Mouse (Mus musculus) large intestine, adult 2 months (tissue): ENCODE results near the gene Ptpn14. TPM values are rescaled to one million over a fixed set of nuclear protein-coding genes. Genes with fewer than 3 reads are reported as not detected.
A peak's percentile ranks its signal among the peaks of the same experiment; 100 is the strongest.

ENCODE experiments used
- DNase-seq: peaks from one replicate; pipeline ENCODE4 v3.0.0-alpha.2; 2012; ENCODE audit warnings: low read depth, low spot score
- WGBS: fragments of 180-500 bp; shearing (Covaris S2); methylation state at CpG from one replicate; pipeline ENCODE4 v1.1.7; 2018; 5-methylcytosine and 5-hydroxymethylcytosine counted together
- polyA plus RNA-seq: library from polyadenylated mRNA; depleted of rRNA; stranded (reverse); fragments of >200 nt; gene quantifications from 2 replicates; pipeline ENCODE4 v1.2.3, GENCODE M21; 2012

Gene Ptpn14
- polyA plus RNA-seq, 1 experiment, result 2.1 TPM

DNA sequence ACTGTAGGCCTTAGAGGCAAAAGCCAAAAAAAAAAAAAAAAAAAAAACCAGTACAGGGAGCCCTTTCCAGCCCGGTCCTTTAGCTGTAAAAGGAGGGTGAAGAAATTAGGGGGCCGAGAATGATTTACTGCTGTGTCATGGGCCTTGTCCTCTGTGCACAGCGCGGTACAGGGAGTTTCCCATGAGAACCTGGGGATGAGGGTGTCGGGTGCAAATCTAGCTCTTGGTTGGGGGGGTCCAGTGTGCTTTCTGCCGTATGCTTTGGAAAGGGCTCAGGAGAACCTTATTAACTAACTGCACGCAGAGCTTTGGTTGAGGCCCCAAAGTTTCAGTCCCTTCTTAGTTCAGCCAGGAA is 29.0 kb downstream of the Ptpn14 start:
- no peak for DNase-seq
- 55% methylated on average over 7 of the region's 7 CpGs for WGBS

DNA sequence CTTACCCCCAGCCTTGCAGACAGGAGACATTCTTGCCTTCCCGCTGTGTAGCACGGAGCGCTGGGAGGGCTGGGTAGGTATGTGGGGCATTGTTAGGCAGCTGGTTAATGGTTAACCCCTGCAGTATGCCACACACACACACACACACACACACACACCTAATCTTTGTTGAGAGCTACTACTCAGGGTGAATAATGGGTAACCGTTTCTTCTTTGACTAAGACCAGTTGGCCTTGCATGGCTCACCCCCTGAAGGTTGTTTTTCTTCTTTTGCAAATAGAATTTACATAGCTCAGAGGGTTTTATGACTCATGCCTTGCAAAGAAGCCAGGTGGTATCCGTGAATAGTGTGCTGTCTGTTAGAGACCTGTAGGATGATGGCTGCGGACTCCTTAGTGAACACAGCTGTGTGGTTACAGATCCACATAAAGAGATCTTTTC is 33.5 kb downstream of the Ptpn14 start:
- DNase-seq, result peak; percentile 38
- WGBS, result 25% methylated on average over 6 of the region's 6 CpGs

DNA sequence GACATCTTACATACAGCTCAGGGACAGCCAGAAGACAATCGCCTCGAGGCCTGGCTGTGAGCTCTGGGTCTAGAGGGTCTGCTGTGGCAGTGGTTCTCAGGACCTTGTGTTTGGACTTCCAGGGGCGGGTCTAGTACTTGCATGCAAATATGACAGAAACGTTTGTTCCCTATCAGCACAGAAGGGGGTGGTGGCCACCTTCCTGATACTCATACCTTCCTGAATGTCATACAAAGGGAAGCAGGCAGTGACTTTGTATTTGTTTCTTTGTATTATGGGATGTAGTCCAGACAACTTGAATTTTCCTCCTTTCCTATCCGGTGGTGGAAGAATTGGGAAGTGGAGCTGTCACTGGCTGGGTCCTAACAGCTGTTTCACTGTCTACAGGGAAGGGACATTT is 36.2 kb downstream of the Ptpn14 start:
- DNase-seq, result no peak
- WGBS, result 36% methylated on average over 5 of the region's 5 CpGs

DNA sequence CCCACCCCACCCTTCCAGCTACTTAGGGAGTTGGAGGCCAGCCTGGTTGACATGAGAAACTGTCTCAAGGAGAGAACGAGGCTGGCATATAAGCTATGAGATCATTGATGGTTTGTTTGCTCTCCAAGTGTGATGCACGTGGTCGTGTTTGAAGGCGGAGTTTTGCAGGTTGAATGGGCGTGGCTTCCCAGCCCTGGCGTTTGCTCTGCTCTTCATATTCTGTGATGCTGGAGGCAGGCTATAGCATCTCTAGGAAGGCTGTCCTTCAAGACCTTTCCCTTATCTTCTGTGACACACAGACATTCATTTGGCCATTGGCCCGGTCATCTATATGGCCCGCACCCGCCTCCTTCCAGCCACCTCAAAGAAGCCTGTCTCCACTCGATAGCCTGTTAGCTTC is 39.1 kb downstream of the Ptpn14 start:
- no peak for DNase-seq
- WGBS, result 35% methylated on average over 10 of the region's 10 CpGs

DNA sequence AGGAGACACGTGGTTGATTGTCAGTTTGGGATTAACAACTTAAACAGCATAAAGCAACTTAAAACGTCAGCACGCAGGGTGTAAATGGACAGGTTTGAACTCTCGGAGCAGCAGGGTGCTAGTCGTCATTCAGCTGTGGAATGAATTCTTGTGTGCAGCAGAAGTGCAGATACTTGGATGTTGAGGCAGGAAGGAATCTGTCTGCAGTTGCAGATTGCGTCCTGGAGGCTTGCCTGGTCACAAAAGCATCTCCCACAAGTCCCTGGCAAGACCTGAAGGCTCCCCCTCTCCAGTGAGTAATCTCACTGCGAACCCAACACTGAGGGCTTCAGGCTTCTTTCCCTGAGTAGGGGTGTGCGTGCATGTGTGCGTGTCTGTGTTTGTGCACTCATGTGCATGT is 39.8 kb downstream of the Ptpn14 start:
- no peak for DNase-seq
- 71% methylated on average over 9 of the region's 9 CpGs for WGBS

DNA sequence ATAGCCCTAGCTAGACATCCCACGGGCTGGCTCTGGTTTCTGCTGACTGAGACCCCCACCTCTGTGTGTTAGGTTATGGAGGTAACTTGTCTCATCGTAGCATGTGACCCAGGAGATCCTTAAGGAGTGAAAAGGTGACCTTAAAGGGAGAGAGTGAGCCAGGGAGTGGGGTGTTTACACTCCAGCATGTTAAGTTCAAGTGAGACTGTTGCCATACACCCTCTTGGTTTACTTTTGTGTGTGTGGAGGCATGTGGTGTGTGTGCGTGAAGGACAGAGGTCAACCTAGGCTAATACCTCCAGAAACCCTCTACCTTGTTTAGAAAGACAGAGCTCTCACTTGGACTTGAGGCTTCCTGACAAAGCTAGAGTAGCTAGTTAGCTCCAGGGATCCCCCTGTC is 42.4 kb downstream of the Ptpn14 start:
- no peak for DNase-seq
- WGBS, result 72% methylated on average over 3 of the region's 3 CpGs

DNA sequence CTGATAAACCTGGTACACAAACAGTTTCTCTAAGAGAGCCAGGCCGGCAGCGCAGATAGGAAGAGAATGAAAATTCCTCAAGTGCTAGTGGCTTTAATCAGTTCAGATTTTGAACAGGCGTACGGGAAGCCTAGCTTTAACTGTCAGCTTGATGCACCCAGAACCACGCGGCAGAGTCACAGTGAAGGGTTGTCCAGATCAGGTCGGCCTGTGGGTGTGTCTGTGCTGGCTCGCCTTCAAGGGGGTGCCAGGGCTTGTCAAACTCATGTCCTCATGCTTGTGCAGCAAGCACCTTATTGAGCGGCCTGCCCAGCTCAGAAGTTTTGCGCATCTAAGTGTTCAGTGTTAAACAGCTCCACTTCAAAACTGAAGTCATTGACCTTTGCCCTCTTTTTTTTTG is 44.6 kb downstream of the Ptpn14 start:
- WGBS, result 75% methylated on average over 10 of the region's 10 CpGs
- no peak for DNase-seq

DNA sequence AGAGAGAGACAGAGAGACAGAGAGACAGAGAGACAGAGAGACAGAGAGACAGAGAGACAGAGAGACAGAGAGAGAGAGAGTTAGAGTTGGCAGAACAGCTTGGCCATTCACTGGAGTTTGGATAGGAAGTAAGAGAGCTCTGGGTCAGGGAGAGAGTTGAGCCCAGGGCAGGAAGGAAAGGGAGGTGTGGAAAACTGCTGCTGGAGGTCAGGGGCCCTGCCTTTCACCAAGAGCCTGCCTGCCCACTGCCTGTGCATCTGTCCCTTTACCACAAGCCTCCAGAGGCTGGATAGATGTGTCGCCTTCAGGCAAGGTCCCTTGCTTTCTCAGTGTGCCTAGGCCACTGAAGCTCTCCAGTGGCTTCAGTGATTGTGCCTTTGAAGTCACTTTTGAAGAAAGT is 46.7 kb downstream of the Ptpn14 start:
- no peak for DNase-seq
- 89% methylated on average over 1 of the region's 1 CpGs for WGBS

DNA sequence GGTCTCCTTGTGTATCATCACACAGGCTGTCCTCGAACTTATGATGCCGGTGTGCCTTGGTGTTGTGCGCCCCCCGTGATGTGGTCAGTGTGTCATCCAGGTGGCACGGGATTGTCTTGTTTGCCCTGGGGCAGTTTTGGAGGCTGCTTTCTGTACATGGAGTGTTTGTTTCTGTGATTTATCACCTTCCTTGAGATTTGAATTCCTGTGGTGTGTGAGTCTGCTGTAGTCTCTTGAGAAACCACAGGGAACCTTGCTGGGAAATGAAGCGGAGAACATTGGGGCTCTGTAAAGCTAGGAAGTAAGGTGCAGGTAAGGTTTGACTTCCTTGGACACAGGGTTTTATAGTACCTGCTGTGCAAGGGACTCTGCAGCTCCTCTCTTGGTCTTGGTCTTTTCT is 49.1 kb downstream of the Ptpn14 start:
- 77% methylated on average over 6 of the region's 6 CpGs for WGBS
- DNase-seq, result no peak

DNA sequence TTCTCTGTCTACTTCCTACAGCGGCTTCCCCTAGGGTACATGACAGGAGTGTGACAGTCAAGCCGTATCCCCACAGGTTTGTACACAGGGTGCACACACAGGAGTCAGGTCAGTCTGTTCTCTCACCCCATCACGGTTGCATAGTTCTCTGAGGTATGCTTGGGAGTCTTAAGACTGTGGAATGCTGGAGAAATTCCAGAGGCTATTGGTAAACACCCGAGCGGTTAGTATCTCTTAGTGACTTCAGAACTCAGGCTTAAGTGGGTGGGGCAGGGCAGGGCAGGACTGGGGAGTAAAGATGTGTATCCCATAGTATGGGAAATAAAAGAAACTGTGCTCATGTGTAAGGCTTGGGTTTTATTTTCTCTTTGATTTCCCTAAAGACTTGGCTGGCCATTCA is 50.3 kb downstream of the Ptpn14 start:
- WGBS, result 24% methylated on average over 5 of the region's 5 CpGs

DNA sequence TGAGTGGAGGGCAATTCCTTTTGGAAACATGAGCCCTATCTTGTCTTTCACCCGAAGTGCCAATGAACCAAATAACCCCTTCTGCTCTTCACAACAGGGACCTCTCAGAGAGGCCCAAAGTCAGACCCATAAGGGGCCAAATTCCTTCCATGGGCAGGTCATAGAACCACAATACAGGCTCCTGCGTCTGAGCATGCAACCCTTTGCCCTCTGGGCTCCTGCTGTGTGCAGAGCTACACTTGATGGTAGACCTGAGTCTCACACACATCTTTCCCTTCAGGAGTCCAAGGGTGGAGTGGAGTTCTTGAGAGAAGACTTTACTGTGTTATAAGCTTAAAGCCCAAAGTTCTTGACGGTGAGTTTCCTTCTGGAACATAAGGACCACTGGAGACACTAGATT is 51.2 kb downstream of the Ptpn14 start:
- WGBS, result 62% methylated on average over 3 of the region's 3 CpGs
- DNase-seq, result no peak

More for the DNA sequence above, 50.3 kb downstream of the Ptpn14 start:
- DNase-seq, result no peak

DNA sequence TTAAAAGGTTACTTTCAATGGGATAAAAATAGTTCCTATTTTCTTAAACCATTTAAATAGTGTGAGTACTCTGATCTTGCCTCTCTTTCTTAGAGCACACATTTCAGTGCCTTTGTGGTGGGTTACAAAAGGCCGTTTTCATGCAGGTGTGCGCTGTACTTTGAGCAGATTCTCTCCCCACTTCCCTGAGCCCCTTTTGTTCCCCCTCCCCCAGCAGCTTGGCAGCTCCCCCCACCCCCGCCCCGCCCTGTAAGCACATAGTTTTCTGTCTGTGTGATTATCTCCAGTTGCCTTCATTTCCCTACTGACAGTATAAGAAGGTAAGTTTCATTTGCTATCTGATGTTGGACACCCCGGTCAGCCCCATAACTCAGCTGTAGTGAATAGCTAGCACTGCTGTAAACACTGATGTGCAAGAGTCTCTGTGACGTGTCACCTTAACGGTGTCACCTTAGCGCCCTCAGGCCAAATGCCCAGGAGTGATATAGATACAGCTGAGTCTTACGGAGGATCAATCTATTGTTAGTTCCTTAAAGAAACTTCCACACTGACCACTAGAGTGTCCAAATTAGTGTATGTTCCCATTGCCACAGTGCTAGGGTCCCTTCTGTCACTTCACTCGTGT is 53.8 kb downstream of the Ptpn14 start:
- WGBS, result 60% methylated on average over 10 of the region's 10 CpGs

DNA sequence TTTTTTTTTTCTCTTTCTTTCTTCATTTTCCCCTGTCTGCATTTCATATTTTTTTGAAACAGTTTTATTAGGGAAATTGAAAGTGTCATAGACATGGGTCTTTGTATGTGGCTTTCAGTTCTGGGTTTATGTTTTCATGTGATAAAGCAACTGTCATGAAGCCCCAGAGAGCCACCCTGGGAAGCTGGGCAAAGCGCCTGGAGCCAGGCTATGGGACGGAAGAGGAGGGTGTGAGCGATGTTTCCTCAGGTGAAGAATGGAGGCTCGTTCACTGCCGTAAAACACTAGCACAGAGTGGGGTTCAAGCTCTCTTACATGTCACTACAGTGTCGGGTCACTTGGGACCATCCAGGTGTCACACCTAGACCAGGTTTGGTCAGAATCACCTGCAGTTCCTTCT is 54.6 kb downstream of the Ptpn14 start:
- WGBS, result 81% methylated on average over 6 of the region's 6 CpGs
- no peak for DNase-seq

More for the DNA sequence above, 53.8 kb downstream of the Ptpn14 start:
- DNase-seq, result no peak

DNA sequence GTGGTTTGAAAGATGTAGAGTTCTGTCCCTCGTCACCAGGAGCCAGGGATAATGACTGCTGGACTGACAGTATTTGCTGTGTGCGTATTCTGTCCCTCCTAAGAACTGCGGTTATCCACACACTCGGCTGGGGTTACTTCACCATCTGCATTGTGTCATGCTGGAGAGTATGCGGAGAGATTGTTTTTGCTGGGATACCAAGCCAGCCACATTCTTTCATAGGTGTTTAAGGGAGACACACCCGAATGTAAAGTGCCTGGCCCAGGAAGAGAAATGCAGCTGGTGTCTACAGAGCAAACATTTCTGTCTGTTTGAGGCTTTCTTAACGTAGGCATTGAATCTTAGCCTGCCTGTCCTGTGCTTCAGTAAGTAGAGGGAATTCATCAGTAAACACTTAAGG is 56.4 kb downstream of the Ptpn14 start:
- 24% methylated on average over 7 of the region's 7 CpGs for WGBS
- DNase-seq, result peak; percentile 29

DNA sequence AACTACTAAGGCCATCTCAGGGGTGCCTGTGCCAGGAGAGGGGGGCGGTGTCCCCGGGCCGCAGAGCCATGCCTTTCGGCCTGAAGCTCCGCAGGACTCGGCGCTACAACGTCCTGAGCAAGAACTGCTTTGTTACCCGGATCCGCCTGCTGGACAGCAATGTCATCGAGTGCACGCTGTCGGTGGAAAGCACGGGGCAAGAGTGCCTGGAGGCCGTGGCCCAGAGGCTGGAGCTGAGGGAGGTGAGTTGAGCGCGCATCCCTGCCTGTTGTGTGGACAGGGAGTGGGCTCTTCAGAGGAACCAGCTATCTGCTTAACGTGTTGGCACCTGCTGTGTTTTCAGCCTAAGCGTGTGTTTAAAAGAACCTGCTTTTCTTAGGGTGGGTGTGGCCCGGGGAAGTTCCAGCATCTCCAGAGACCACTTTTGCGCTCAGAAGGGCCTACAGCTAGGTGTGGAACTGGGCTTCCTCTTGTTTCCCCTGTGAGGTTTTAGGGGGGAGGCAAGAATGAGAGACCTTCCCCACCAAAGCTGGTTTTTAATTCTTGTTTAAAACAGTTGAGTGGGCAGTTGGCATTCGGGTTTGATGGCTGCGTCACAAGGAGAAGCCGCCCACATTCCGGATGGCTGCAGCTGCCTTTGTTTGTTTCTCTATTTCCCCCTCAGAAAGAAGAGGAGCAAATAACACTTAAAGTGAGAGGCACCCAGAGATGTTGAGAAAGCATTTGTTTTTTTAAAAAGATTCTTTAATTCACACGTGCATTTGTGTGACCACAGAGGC is 58.8 kb downstream of the Ptpn14 start:
- WGBS, result 80% methylated on average over 26 of the region's 26 CpGs
- DNase-seq, result no peak

DNA sequence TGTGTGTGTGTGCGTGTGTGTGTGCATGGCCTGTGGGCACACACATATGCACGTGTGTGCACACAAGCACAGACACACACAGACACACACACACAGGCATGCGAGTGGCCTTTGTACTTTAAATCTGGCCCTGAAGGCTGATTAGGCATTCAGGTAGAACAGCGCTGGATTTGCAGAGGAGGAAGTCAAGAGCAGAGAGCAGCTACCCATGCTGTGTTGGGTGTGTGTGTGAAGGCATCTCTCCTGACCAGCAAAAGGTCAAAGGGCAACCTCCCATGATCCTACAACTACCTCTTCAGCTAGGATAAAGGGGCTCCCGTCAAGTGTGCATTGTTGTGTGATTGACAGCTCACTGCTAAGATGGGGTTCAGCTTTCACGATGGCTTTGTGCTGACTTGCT is 61.5 kb downstream of the Ptpn14 start:
- WGBS, result 53% methylated on average over 6 of the region's 6 CpGs

DNA sequence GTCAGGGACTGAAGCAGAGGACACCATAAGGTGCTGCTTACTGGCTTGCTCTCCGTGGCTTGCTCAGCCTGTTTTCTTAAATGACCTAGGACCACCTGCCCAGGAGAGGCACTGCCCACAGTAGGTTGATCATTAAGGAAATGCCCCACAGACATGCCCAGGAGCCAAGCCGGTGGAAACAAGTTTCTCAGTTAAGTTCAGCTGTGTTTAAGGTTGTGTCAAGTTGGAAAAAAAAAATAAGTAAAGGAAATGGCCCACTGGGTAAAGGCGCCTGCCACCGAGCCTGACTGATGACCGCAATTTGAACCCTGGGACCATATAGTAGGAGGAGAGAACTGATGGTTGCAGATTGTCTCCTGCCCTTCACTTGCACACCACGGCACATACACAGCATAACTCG is 62.6 kb downstream of the Ptpn14 start:
- 79% methylated on average over 7 of the region's 7 CpGs for WGBS
- DNase-seq, result no peak

More for the DNA sequence above, 61.5 kb downstream of the Ptpn14 start:
- DNase-seq, result no peak

DNA sequence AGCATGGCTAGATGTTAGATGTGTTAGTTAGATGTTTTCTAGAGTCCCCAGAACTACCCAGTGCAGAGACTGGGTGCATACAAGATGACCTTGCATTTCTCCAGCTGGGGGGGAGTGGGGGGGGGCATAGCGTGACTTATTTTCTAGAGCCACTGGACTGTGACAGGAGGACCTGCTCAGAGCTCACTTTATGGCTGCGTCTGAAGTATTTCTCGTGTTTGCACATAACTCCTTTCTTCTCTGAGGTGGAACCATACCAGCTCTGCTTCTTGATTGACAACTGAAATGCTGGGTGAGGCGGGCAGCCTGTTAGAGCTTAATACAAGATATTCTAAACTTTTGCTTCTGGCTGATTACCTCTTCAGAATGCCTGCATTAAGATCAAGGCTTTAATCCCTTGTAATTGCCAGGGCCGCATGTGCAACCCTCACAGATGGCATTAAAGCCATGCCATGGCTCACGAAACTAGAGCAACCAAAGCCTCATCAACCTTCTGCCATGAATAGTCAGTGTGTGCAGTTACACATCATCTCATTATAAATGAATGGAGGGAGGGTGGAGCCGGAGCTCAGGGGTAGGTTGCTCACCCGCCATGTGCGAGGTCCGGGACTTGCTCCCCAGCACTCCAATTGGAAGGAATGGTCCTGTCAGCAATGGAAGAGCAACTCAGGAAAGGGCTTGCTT is 63.6 kb downstream of the Ptpn14 start:
- 86% methylated on average over 10 of the region's 10 CpGs for WGBS
- DNase-seq, result no peak

DNA sequence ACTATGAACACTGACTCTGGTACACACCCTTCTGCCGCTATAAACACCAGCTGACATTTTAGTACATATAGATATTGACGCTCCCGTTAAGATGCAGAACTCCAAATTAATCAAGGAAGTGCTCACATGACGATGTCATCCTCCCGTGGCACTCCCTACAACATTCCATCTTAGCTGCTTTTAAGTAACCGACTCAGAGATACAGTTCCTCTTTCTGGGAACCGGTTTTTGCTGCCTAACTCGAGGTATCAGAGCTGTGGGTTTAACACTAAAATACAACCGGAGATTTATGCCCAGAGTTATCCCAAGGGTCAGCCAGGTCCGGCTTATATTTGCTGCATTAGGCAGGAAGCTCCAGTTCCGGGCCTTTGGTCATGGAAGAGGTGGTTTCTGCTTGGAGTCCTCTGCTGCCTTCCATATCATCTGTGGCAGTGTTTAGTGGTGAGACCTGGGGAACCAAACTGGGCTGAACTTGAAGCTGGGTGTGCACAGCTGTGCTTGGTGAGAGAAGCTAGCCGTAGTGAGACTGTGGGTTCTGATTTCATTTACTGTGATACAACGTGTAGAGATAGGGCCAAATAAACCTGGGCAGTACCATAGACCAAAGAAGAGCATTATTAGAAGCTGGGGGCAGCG is 64.6 kb downstream of the Ptpn14 start:
- DNase-seq, result no peak
- WGBS, result 33% methylated on average over 14 of the region's 14 CpGs

DNA sequence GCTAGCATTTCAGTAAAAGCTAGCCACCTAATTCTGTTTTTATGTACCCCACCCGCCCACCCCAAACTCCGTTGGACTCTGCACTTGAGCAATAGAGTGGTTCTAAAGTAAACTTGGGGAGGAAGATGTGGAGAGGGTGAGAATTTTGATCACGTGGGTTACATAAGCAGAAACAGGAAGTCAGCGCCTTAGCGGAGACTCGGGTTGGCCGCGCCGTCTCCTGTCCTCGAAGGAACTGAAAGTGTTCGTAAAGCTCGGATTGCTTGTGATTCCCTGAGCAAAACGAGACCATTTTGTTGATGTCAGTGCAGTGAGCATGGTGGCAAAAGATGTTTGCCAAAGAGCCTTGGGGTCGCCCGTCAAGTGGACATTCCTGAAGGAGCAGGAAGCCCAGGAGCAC is 70.9 kb downstream of the Ptpn14 start:
- no peak for DNase-seq
- WGBS, result 58% methylated on average over 15 of the region's 15 CpGs
